In the genomic region with DNA sequence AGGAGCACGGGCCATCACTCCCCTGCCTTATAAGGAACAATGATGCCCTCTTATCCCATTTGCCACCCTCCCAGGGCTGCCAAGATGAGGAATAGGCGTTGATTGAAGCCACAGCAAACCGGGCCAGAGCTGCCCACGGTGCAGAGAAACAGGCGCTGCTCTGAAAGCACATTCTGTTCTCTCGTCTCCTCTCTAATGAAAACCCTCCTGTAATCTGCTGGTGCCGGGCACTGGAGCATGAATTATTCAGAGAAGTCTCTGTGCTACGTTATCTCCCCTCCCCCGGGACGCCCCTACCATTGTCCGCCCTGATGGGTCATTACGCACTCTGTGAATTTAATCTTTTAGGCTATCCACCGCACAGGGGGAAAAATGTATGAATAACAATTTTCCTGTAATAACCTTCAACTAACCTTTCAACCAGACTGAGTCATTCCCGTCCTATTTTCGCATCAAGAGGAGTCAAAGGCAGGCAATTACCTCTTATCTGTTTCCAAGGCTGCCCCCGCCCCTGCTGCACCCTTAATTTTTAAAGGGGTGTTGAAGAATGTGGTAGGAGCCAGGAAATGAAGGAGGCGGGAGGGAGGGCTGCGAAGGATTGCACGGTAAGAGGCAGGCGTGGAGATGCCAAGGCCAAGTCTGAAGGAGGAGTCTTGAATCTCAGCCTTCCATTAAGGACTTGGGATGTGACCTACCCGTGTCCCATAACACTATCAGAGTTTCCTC, we compare ENCODE assay signal across 8 mouse cellular contexts.
DNase-seq lines count a peak whose midpoint lies in the region; ATAC-seq lines count a peak whose summit lies in the region.

No protein-coding gene starts in this region.

- no peak for ATAC-seq in inflammation-experienced regulatory T-cells, adult 6 months

- DNase-seq in Muller cell, postnatal 12 days (ENCODE audit: inconsistent ontology term): peak; percentile 77
- DNase-seq in adrenal gland, postnatal 25 days: peak; percentile 8
- DNase-seq in frontal cortex, postnatal 14 days (ENCODE audit: low spot score in 2 of 2): peak; percentile 59 to 66
- peak; percentile 71 to 76 for DNase-seq in left cerebral cortex, adult 9 months (ENCODE audit: low spot score in 2 of 2)
- DNase-seq in right cerebral cortex, adult 2 months (ENCODE audit: low spot score in 2 of 2): peak; percentile 64 to 69
- no peak for DNase-seq in thymus, postnatal 10 days (ENCODE audit: low spot score in 2 of 2)
- DNase-seq in heart, adult 8-10 months (ENCODE audit: low spot score): no peak

Comparison
In these comparisons a context has a peak if more than half of its experiments do, and no peak if none do; other contexts are left out.
1. DNase-seq: peak in Muller cell, postnatal 12 days (single experiment), adrenal gland, postnatal 25 days (single experiment), frontal cortex, postnatal 14 days (2 of 2), left cerebral cortex, adult 9 months (2 of 2) and right cerebral cortex, adult 2 months (2 of 2); none in thymus, postnatal 10 days (0 of 2) and heart, adult 8-10 months (single experiment).